Mouse (Mus musculus): ENCODE measurements around the gene Lzts2.
"Not testable (repeated sequence)": the region's sequence is repeated elsewhere in the genome, so short reads cannot be mapped to it uniquely, and the experiment has no call there.

- TF ChIP-seq CTCF (IDR thresholded peaks at IDR 0.05; ENCODE audit: low read depth); EP300 (optimal IDR thresholded peaks at IDR 0.05): not testable (repeated sequence)
These were observed 24.0 kb downstream of the Lzts2 start for GRCm38 (mm10) chr19:45038198-45038597.
